Mouse (Mus musculus): ENCODE results near the gene Fam240b. TPM values are rescaled to one million over a fixed set of nuclear protein-coding genes. Genes with fewer than 3 reads are reported as not detected.
A peak's percentile ranks its signal among the peaks of the same experiment; 100 is the strongest.

The Fam240b gene
- polyA plus RNA-seq, 1 experiment from 2014 or later = not detected

GRCm38 (mm10) chr13:64445254-64445920 lies 52.2 kb downstream of the Fam240b start:
- Histone ChIP-seq H3K4me3 (replicated peaks; ENCODE audit: low read length) (no peak overlapping the region), H3K9ac (no peak overlapping the region), H3K9me3 (ENCODE audit: control insufficient read depth, low read length) (no peaks in the 10 kb centered on the region), H3K36me3 (replicated peaks; ENCODE audit: control insufficient read depth, insufficient read depth) (peaks cover 3% of the 10 kb centered on the region; the same call in 1 of the 2 replicates), H3K27ac (no peak overlapping the region), H3K27me3 (ENCODE audit: control insufficient read depth, insufficient read depth, low read length) (no peaks in the 10 kb centered on the region), H3K4me2 (replicated peaks) (no peak overlapping the region), H3K4me1 (replicated peaks; ENCODE audit: control insufficient read depth, insufficient read depth, low read length) (no peaks in the 10 kb centered on the region)
- no peak for DNase-seq (ENCODE audit: low spot score)
- 76% methylated on average over 9 of the region's 9 CpGs for WGBS
- no peak for ATAC-seq (ENCODE audit: low FRiP score)

DNA sequence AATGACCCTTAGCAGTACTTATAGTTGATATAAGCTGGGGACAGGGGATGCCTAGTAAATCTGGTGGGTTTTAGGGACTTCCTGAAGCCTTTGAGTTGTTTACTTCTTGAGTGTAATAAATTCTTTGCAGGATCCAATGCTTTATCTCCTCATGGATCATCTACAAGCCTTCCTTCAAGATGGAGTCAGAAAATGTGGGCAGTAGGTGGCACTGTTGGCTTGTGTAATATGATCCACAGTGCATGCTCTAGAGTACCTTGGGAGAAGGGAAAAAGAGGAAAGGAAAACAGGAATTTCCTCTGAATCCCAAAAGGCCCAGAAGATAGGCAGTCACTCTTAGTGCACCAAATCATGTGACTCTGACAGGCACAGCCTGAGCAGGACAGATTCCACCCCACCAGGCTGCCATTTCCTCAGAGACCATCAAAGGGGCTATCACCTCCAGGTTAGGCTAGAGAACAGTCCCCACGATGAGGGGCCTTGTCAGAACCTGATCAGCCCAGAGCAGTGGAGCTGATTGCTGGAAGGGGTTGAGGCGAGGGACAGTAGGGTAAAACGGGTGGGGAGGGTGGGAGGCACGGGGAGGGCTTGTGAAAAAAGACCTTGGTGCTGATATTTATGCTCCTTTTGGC lies 54.2 kb downstream of the Fam240b start:
- DNase-seq (ENCODE audit: low spot score) = peak; percentile 89
- Histone ChIP-seq H3K4me3 (replicated peaks; ENCODE audit: low read length) (no peak overlapping the region), H3K27me3 (ENCODE audit: control insufficient read depth, insufficient read depth, low read length) (no peaks in the 10 kb centered on the region), H3K4me1 (replicated peaks; ENCODE audit: control insufficient read depth, insufficient read depth, low read length) (no peaks in the 10 kb centered on the region), H3K9ac (no peak overlapping the region), H3K9me3 (ENCODE audit: control insufficient read depth, low read length) (no peaks in the 10 kb centered on the region), H3K36me3 (replicated peaks; ENCODE audit: control insufficient read depth, insufficient read depth) (peaks cover 15% of the 10 kb centered on the region), H3K4me2 (replicated peaks) (no peak overlapping the region), H3K27ac (no peak overlapping the region)
- peak; percentile 80 for ATAC-seq (ENCODE audit: low FRiP score)
- 65% methylated on average over 4 of the region's 4 CpGs for WGBS

- no peak overlapping the region for H3K4me3 ChIP-seq (replicated peaks; ENCODE audit: low read length)
- ATAC-seq (ENCODE audit: low FRiP score) = no peak
- 89% methylated on average over 4 of the region's 4 CpGs for WGBS
Measured at GRCm38 (mm10) chr13:64440592-64440991, 57.0 kb downstream of the Fam240b start.

DNA sequence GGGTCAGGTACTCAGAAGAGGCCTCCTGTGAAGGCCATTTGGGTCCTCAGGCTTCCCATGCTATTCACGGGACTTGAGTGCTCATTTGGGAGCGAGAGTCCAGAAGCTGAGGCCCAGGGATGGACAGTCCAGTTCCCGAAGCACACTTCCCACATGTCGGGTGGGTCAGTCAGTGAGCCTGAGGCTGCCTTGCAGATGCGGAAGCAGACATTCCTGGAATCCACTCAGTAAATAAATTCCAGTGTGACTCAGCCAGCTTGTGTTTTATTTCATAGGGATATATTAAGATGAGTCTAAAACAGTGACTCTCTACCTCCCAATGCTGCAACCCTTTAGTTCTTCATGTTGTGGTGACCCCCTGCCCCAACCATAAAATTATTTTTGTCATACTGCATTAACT lies 58.1 kb downstream of the Fam240b start:
- H3K36me3 ChIP-seq (replicated peaks; ENCODE audit: control insufficient read depth, insufficient read depth) = peaks cover 15% of the 10 kb centered on the region
- H3K9me3 ChIP-seq (ENCODE audit: control insufficient read depth, low read length) = no peaks in the 10 kb centered on the region
- H3K4me2 ChIP-seq (replicated peaks) = no peak overlapping the region
- no peak overlapping the region for H3K4me3 ChIP-seq (replicated peaks; ENCODE audit: low read length)
- 92% methylated on average over 5 of the region's 5 CpGs for WGBS
- ATAC-seq (ENCODE audit: low FRiP score) = no peak
- no peak for DNase-seq (ENCODE audit: low spot score)
- H3K4me1 ChIP-seq (replicated peaks; ENCODE audit: control insufficient read depth, insufficient read depth, low read length) = no peaks in the 10 kb centered on the region
- H3K27ac ChIP-seq = no peak overlapping the region
- no peaks in the 10 kb centered on the region for H3K27me3 ChIP-seq (ENCODE audit: control insufficient read depth, insufficient read depth, low read length)
- no peak overlapping the region for H3K9ac ChIP-seq

More at GRCm38 (mm10) chr13:64440592-64440991, 57.0 kb downstream of the Fam240b start:
- H3K27ac ChIP-seq = no peak overlapping the region
- no peak overlapping the region for H3K4me2 ChIP-seq (replicated peaks)
- H3K27me3 ChIP-seq (ENCODE audit: control insufficient read depth, insufficient read depth, low read length) = no peaks in the 10 kb centered on the region
- H3K36me3 ChIP-seq (replicated peaks; ENCODE audit: control insufficient read depth, insufficient read depth) = peaks cover 15% of the 10 kb centered on the region
- no peaks in the 10 kb centered on the region for H3K4me1 ChIP-seq (replicated peaks; ENCODE audit: control insufficient read depth, insufficient read depth, low read length)
- H3K9me3 ChIP-seq (ENCODE audit: control insufficient read depth, low read length) = no peaks in the 10 kb centered on the region
- H3K9ac ChIP-seq = no peak overlapping the region
- no peak for DNase-seq (ENCODE audit: low spot score)

DNA sequence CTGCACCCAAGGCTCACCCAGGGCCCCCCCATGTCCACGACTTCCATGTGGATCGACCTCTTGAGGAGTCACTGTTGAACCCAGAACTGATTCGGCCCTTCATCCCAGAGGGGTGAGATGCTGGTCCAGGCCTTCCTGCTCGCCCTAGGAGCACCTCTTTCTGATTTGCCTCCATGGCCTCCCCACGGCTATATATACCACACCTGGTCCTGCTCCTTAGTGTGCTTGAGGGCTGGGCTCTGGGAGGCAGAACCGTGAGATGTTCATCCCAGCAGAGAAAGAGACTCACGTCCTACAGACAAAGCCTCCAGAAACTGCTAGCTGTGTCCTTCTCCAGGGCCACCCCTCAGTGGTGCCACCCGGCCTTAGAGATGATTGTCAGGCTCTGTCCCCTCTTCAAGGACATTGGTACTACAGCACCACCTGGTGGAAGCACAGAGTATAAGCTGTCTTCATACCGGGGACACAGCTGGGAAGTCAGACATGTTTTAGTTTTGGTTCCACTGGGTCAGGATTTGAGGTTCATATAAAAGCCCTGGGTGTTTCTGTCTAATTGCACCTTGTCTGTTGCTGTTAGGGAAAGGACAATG lies 58.6 kb downstream of the Fam240b start:
- Histone ChIP-seq H3K4me2 (replicated peaks) (no peak overlapping the region), H3K27me3 (ENCODE audit: control insufficient read depth, insufficient read depth, low read length) (no peaks in the 10 kb centered on the region), H3K4me3 (replicated peaks; ENCODE audit: low read length) (no peak overlapping the region), H3K27ac (no peak overlapping the region), H3K9ac (no peak overlapping the region), H3K36me3 (replicated peaks; ENCODE audit: control insufficient read depth, insufficient read depth) (peaks cover 15% of the 10 kb centered on the region), H3K9me3 (ENCODE audit: control insufficient read depth, low read length) (no peaks in the 10 kb centered on the region), H3K4me1 (replicated peaks; ENCODE audit: control insufficient read depth, insufficient read depth, low read length) (no peaks in the 10 kb centered on the region)
- DNase-seq (ENCODE audit: low spot score) = peak; percentile 77
- 59% methylated on average over 9 of the region's 9 CpGs for WGBS
- peak; percentile 44; the same call in 1 of the 2 replicates for ATAC-seq (ENCODE audit: low FRiP score)

- DNase-seq (ENCODE audit: low spot score) (no peak), ATAC-seq (ENCODE audit: low FRiP score) (no peak)
- H3K4me3 ChIP-seq (replicated peaks; ENCODE audit: low read length) = no peak overlapping the region
- 76% methylated on average over 7 of the region's 7 CpGs for WGBS
- H3K27ac ChIP-seq = no peak overlapping the region
- H3K27me3 ChIP-seq (ENCODE audit: control insufficient read depth, insufficient read depth, low read length) = no peaks in the 10 kb centered on the region
- H3K4me1 ChIP-seq (replicated peaks; ENCODE audit: control insufficient read depth, insufficient read depth, low read length) = peaks cover 4% of the 10 kb centered on the region; the same call in 1 of the 2 replicates
- no peak overlapping the region for H3K9ac ChIP-seq
- H3K4me2 ChIP-seq (replicated peaks) = no peak overlapping the region
- H3K36me3 ChIP-seq (replicated peaks; ENCODE audit: control insufficient read depth, insufficient read depth) = peaks cover 15% of the 10 kb centered on the region
- H3K9me3 ChIP-seq (ENCODE audit: control insufficient read depth, low read length) = no peaks in the 10 kb centered on the region
Measured at GRCm38 (mm10) chr13:64437801-64438200, 59.8 kb downstream of the Fam240b start.

DNA sequence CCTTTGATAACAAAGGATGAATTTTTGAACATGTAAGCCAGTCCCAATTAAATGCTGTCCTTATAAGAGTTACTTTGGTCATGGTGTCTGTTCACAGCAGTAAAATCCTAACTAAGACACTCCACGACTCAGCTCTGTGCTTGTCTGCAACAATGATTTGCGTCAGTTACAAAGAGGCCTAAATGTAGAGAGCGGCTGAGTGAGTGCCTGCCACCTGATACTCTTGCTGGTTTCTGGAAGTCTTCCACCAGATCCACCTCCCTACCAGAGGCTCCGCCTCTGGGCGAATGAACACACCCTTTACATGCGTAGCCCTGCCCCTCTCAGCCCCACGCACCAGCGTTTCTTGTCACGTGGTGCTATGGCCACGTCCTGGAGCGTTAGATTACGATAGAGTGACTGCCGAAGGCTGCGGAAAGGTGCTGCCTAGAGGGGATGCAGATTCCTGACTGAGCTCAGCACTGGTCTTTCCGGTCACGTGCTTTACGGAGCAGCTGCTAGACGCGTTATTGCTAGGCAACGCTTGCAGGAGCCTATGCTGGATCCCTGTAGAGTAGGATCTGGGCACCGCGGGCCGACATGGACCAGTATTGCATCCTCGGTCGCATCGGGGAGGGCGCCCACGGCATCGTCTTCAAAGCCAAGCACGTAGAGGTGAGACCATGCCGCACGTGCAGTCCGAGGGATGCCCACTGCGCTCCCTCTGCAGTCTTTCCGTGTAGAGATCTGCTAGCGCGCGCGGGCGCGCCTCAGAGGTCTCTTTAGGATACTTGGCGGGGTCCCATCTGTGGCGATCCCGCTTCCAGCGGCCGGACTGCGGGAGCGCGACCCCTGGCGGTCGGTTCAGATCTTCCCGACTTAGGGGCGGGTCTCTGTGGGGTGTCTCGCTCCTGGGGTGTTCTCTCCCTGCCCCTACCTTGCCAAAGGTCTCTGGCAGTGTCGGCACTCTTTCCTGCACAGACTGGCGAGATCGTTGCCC lies 65.3 kb downstream of the Fam240b start, which contains the start of gene Cdk20:
Cdk20 (plus strand) TSS at position 298 of the 979 bp plus-strand sequence.
- Histone ChIP-seq H3K36me3 (replicated peaks; ENCODE audit: control insufficient read depth, insufficient read depth) (no peaks in the 10 kb centered on the region), H3K9ac (peak within 1 kb of the TSS; percentile 67), H3K27ac (peak within 1 kb of the TSS; percentile 86), H3K4me3 (replicated peaks; ENCODE audit: low read length) (peak within 1 kb of the TSS; percentile 62), H3K4me2 (replicated peaks) (peak within 1 kb of the TSS; percentile 78), H3K27me3 (ENCODE audit: control insufficient read depth, insufficient read depth, low read length) (no peaks in the 10 kb centered on the region), H3K9me3 (ENCODE audit: control insufficient read depth, low read length) (no peaks in the 10 kb centered on the region), H3K4me1 (replicated peaks; ENCODE audit: control insufficient read depth, insufficient read depth, low read length) (peaks cover 4% of the 10 kb centered on the region; the same call in 1 of the 2 replicates)
- DNase-seq (ENCODE audit: low spot score) = peak; percentile 90
- peak; percentile 99 for ATAC-seq (ENCODE audit: low FRiP score)
- under 1% methylated on average over 57 of the region's 57 CpGs for WGBS
